Mouse (Mus musculus): ENCODE measurements at regions not wholly inside any gene's neighbourhood (a gene's known extent, or its start where the extent isn't known, plus 50 kb on each side); places are given as distances from the start of the nearest gene placed in this dataset.

DNA sequence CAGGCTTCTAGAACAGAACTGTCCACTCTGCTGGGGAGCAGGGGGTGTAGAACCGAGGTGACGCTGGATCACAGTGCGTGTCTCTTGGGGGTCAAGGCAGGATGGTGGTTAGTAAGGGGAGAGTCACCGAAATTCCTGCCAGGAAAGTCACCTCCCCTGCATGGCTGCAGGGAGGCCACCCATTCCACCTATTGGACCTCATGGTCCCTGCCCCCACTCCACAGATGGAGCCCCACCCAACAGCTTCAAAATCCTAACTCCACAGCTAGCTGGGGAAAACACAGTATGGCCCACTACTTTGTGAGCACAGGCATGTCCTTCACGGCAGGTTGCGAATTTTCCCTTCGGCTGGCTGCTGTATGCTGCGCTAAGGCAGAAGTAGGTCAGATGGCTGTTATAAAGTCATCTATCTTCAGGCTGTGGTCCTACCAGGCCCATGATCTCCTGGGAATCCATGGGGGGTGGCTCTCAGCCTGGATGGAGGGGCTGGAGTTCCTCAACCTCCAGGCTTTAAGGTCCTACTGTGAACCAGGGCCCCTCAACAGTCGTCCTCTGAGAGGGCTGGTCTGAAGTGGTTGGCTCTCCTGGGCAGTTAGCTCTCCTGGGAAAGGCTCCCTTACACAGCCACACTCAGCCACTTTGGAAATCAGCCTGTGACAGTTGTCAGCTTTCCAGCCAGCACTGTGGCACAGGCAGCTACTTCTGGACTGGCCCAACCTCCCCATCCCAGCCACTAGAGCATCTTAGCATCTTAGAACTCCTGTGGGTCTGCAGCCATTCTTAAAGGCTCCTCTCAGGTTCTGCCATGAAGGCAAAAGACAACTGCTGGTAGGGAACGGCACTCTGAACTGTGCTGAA, 124.0 kb upstream of the Klf14 start:
- WGBS: 89% methylated on average over 10 of the region's 10 CpGs
- ATAC-seq (replicated peaks; ENCODE audit: low FRiP score) (no peak), DNase-seq (ENCODE audit: low spot score) (no peak)
- H3K9ac ChIP-seq (ENCODE audit: low read length): no peak overlapping the region
- no peaks in the 10 kb centered on the region for H3K36me3 ChIP-seq (ENCODE audit: control insufficient read depth, insufficient read depth, low read length)
- no peak overlapping the region for H3K4me3 ChIP-seq (ENCODE audit: low read depth, low read length)
- H3K4me2 ChIP-seq (ENCODE audit: low read depth, low read length, severe bottlenecking): no peak overlapping the region
- H3K27me3 ChIP-seq (ENCODE audit: control insufficient read depth, insufficient read depth, low read length): no peaks in the 10 kb centered on the region
- H3K4me1 ChIP-seq (replicated peaks; ENCODE audit: control insufficient read depth, insufficient read depth, low read length): peaks cover 8% of the 10 kb centered on the region; the same call in 1 of the 2 replicates
- H3K9me3 ChIP-seq (ENCODE audit: control insufficient read depth, low read length): no peaks in the 10 kb centered on the region
- H3K27ac ChIP-seq (ENCODE audit: low read depth, low read length): no peak overlapping the region

- H3K4me3 ChIP-seq (ENCODE audit: low read depth, low read length): no peak overlapping the region
- H3K9ac ChIP-seq (ENCODE audit: low read length): no peak overlapping the region
- no peaks in the 10 kb centered on the region for H3K9me3 ChIP-seq (ENCODE audit: control insufficient read depth, low read length)
- H3K4me1 ChIP-seq (replicated peaks; ENCODE audit: control insufficient read depth, insufficient read depth, low read length): peaks cover 16% of the 10 kb centered on the region; the same call in 1 of the 2 replicates
- no peak overlapping the region for H3K4me2 ChIP-seq (ENCODE audit: low read depth, low read length, severe bottlenecking)
- DNase-seq (ENCODE audit: low spot score): no peak
- H3K27ac ChIP-seq (ENCODE audit: low read depth, low read length): no peak overlapping the region
- no peaks in the 10 kb centered on the region for H3K36me3 ChIP-seq (ENCODE audit: control insufficient read depth, insufficient read depth, low read length)
- no peaks in the 10 kb centered on the region for H3K27me3 ChIP-seq (ENCODE audit: control insufficient read depth, insufficient read depth, low read length)
- no peak for ATAC-seq (replicated peaks; ENCODE audit: low FRiP score)
- 86% methylated on average over 6 of the region's 6 CpGs for WGBS
Observed at GRCm38 (mm10) chr6:31083701-31084100, 124.8 kb upstream of the Klf14 start.

DNA sequence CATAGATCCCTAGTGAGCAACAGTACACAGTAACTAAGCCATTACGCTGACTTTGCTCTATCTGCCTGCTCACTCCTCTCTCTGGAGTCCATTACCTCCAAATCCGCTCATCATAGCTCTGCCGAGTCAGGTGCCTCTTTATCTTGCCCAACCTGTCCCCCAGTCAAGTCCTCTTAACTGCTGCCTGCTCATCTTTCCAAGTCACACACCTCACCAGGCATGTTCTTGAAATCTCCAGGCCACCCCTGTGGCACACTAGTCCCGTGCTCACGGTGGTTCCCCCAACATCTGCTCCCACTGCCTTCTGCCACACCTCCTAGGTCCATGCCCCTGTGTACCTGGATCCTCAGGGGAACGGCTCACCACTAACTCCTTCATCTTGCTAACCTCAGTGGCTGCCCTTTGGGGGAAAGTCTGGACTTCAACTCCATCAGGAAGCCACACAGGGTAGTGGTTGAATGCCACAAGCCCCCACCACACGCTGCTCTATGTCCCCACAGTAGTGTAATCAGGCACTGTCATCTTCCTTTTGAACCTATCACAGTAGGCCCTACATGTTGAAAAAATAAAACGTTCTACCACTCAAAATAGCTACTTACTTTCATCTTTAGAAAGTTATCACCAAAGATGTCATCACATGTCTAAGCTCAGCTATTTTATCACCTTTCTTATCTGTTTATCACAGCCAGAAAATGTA, 126.3 kb upstream of the Klf14 start:
- 87% methylated on average over 8 of the region's 8 CpGs for WGBS

GRCm38 (mm10) chr6:31085760-31086108, 126.9 kb upstream of the Klf14 start:
- 62% methylated on average over 9 of the region's 9 CpGs for WGBS
- no peaks in the 10 kb centered on the region for H3K36me3 ChIP-seq (ENCODE audit: control insufficient read depth, insufficient read depth, low read length)
- no peak overlapping the region for H3K4me2 ChIP-seq (ENCODE audit: low read depth, low read length, severe bottlenecking)
- ATAC-seq (replicated peaks; ENCODE audit: low FRiP score) (no peak), DNase-seq (ENCODE audit: low spot score) (no peak)
- H3K9ac ChIP-seq (ENCODE audit: low read length): no peak overlapping the region
- H3K4me3 ChIP-seq (ENCODE audit: low read depth, low read length): no peak overlapping the region
- no peaks in the 10 kb centered on the region for H3K9me3 ChIP-seq (ENCODE audit: control insufficient read depth, low read length)
- peaks cover 17% of the 10 kb centered on the region; the same call in 1 of the 2 replicates for H3K4me1 ChIP-seq (replicated peaks; ENCODE audit: control insufficient read depth, insufficient read depth, low read length)
- no peak overlapping the region for H3K27ac ChIP-seq (ENCODE audit: low read depth, low read length)
- H3K27me3 ChIP-seq (ENCODE audit: control insufficient read depth, insufficient read depth, low read length): no peaks in the 10 kb centered on the region

More for the DNA sequence above, 126.3 kb upstream of the Klf14 start:
- Histone ChIP-seq H3K4me1 (replicated peaks; ENCODE audit: control insufficient read depth, insufficient read depth, low read length) (peaks cover 17% of the 10 kb centered on the region; the same call in 1 of the 2 replicates), H3K27ac (ENCODE audit: low read depth, low read length) (no peak overlapping the region), H3K27me3 (ENCODE audit: control insufficient read depth, insufficient read depth, low read length) (no peaks in the 10 kb centered on the region), H3K4me3 (ENCODE audit: low read depth, low read length) (no peak overlapping the region), H3K9ac (ENCODE audit: low read length) (no peak overlapping the region), H3K4me2 (ENCODE audit: low read depth, low read length, severe bottlenecking) (no peak overlapping the region), H3K36me3 (ENCODE audit: control insufficient read depth, insufficient read depth, low read length) (no peaks in the 10 kb centered on the region), H3K9me3 (ENCODE audit: control insufficient read depth, low read length) (no peaks in the 10 kb centered on the region)
- DNase-seq (ENCODE audit: low spot score): no peak
- no peak for ATAC-seq (replicated peaks; ENCODE audit: low FRiP score)

DNA sequence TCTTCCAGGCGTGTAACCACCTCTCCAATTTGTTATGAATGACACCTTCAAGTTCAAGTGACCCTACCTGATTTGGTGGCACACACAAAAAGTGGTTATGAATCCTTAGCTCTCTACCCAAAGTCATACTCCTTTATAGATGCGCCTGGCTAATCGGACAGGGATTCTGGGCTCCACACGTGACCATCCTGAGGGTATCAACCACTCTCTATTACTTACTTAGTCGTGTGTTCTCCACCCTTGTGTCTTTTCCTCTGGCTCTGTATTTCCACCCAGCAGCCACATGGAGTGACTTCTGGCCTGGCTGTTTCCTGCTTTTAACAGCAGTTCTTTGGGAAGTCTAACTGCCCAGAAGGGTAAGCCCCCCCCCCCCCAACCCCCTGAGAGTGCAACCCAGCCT, 127.4 kb upstream of the Klf14 start:
- Histone ChIP-seq H3K9ac (ENCODE audit: low read length) (no peak overlapping the region), H3K4me1 (replicated peaks; ENCODE audit: control insufficient read depth, insufficient read depth, low read length) (peaks cover 17% of the 10 kb centered on the region; the same call in 1 of the 2 replicates), H3K27ac (ENCODE audit: low read depth, low read length) (no peak overlapping the region), H3K9me3 (ENCODE audit: control insufficient read depth, low read length) (no peaks in the 10 kb centered on the region), H3K27me3 (ENCODE audit: control insufficient read depth, insufficient read depth, low read length) (no peaks in the 10 kb centered on the region), H3K36me3 (ENCODE audit: control insufficient read depth, insufficient read depth, low read length) (no peaks in the 10 kb centered on the region), H3K4me3 (ENCODE audit: low read depth, low read length) (no peak overlapping the region), H3K4me2 (ENCODE audit: low read depth, low read length, severe bottlenecking) (no peak overlapping the region)
- 88% methylated on average over 5 of the region's 5 CpGs for WGBS
- ATAC-seq (replicated peaks; ENCODE audit: low FRiP score) (no peak), DNase-seq (ENCODE audit: low spot score) (no peak)

DNA sequence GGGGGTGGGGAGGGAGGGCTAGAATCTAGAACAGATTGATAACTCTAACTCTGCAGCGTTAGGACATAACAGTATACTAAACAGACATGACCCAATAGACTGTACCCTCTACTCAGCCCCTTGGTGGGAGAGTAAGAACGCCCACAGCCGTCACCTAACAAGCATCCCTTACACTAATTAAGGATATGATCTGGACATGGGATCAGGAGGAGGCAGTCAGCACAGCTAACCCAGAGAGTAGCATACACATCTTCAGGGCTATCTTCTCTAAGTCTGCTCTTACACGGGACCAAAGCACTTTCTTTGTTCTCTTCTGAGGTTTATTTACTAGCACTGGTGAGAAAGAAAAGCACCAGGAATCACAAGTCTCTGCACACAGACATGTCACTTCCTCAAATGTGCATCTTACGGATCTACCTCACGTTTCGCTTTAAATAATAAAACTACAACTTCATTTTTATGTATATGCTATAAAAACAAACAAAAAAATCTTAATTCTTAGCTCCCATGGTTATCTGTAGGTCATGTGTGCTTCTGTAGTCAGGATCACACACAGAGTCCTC, 128.0 kb upstream of the Klf14 start:
- Histone ChIP-seq H3K4me1 (replicated peaks; ENCODE audit: control insufficient read depth, insufficient read depth, low read length) (peaks cover 17% of the 10 kb centered on the region; the same call in 1 of the 2 replicates), H3K27ac (ENCODE audit: low read depth, low read length) (no peak overlapping the region), H3K36me3 (ENCODE audit: control insufficient read depth, insufficient read depth, low read length) (no peaks in the 10 kb centered on the region), H3K4me2 (ENCODE audit: low read depth, low read length, severe bottlenecking) (no peak overlapping the region), H3K9ac (ENCODE audit: low read length) (no peak overlapping the region), H3K27me3 (ENCODE audit: control insufficient read depth, insufficient read depth, low read length) (no peaks in the 10 kb centered on the region), H3K4me3 (ENCODE audit: low read depth, low read length) (no peak overlapping the region), H3K9me3 (ENCODE audit: control insufficient read depth, low read length) (no peaks in the 10 kb centered on the region)
- 75% methylated on average over 7 of the region's 7 CpGs for WGBS
- ATAC-seq (replicated peaks; ENCODE audit: low FRiP score) (no peak), DNase-seq (ENCODE audit: low spot score) (no peak)

DNA sequence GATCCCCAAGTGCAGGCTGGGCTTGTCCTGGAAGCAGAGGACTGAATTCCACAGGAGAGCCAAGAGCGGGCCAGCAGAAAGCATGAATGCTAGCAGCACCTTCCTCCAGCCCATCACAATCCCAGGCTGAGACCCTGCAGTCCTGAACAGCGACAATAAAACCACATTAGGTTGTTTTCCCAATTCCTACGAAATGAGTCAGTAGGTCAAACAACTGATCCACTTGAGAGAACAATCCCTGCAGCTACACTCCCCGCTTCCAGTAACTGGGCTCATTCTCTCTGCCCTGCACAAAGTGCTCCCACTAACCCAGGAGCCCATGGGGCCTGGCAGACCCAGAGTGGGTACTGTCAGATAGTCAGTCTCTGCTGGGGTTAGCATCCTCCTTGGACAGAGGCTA, 128.6 kb upstream of the Klf14 start:
- no peak overlapping the region for H3K4me3 ChIP-seq (ENCODE audit: low read depth, low read length)
- WGBS: 53% methylated on average over 4 of the region's 4 CpGs
- no peaks in the 10 kb centered on the region for H3K9me3 ChIP-seq (ENCODE audit: control insufficient read depth, low read length)
- no peak overlapping the region for H3K4me2 ChIP-seq (ENCODE audit: low read depth, low read length, severe bottlenecking)
- no peak overlapping the region for H3K9ac ChIP-seq (ENCODE audit: low read length)
- H3K36me3 ChIP-seq (ENCODE audit: control insufficient read depth, insufficient read depth, low read length): no peaks in the 10 kb centered on the region
- no peak for DNase-seq (ENCODE audit: low spot score)
- peaks cover 17% of the 10 kb centered on the region; the same call in 1 of the 2 replicates for H3K4me1 ChIP-seq (replicated peaks; ENCODE audit: control insufficient read depth, insufficient read depth, low read length)
- ATAC-seq (replicated peaks; ENCODE audit: low FRiP score): no peak
- H3K27ac ChIP-seq (ENCODE audit: low read depth, low read length): peak overlapping the region; percentile 37; the same call in 1 of the 2 replicates
- H3K27me3 ChIP-seq (ENCODE audit: control insufficient read depth, insufficient read depth, low read length): no peaks in the 10 kb centered on the region

- H3K36me3 ChIP-seq (ENCODE audit: control insufficient read depth, insufficient read depth, low read length): no peaks in the 10 kb centered on the region
- H3K27me3 ChIP-seq (ENCODE audit: control insufficient read depth, insufficient read depth, low read length): no peaks in the 10 kb centered on the region
- H3K27ac ChIP-seq (ENCODE audit: low read depth, low read length): peak overlapping the region; percentile 84
- 36% methylated on average over 18 of the region's 18 CpGs for WGBS
- DNase-seq (ENCODE audit: low spot score) (peak; percentile 71), ATAC-seq (replicated peaks; ENCODE audit: low FRiP score) (peak; percentile 68)
- 0 out of 2 replicates have a peak overlapping the region, but pooled peaks have one; percentile 6 for H3K4me3 ChIP-seq (ENCODE audit: low read depth, low read length)
- peak overlapping the region; percentile 44 for H3K9ac ChIP-seq (ENCODE audit: low read length)
- peak overlapping the region; percentile 46 for H3K4me2 ChIP-seq (ENCODE audit: low read depth, low read length, severe bottlenecking)
- no peaks in the 10 kb centered on the region for H3K9me3 ChIP-seq (ENCODE audit: control insufficient read depth, low read length)
- H3K4me1 ChIP-seq (replicated peaks; ENCODE audit: control insufficient read depth, insufficient read depth, low read length): peaks cover 17% of the 10 kb centered on the region; the same call in 1 of the 2 replicates
Observed at GRCm38 (mm10) chr6:31088147-31088972, 129.5 kb upstream of the Klf14 start.
